Comparison of ENCODE assay signal across 30 mouse cellular contexts in the genomic region with DNA sequence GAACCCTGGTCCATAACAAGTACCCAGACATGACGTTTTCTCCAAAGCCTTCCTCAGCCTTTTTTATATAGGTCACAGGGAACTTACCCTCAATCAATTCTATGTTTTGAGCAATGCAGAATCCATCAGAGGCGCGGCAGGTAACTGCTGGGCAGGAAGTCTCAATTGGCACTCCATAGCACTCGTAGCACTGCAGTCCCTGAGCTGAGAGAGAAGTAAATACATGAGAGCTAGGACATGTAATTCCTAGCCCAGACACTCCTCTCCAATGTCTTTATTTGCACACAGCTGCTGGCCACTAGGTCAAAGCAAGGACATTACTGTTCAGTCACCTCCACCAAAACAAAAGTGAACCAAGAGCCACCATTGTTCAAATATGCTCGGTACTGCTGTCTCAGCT. TPM values are rescaled to one million over a fixed set of nuclear protein-coding genes. Genes with fewer than 3 reads are reported as not detected.
"Had no signal": no experiment of that assay in that cellular context is flagged by ENCODE, and none has a peak within 500 bp of the region (broad histone marks: within the 10 kb centered on the region; RNA-seq: fewer than 3 reads in every experiment).

No protein-coding gene starts in this region.

RNA-seq across cellular contexts. Expression of a gene that starts 1.3 kb away (rescaled TPM):
- total RNA-seq: hindbrain, postnatal 0 days had no signal
- polyA plus RNA-seq: heart, embryonic 10.5 days; heart, embryonic 11.5 days; heart, embryonic 12.5 days; hindbrain, embryonic 10.5 days; hindbrain, embryonic 11.5 days; hindbrain, embryonic 12.5 days; hindbrain, embryonic 13.5 days had no signal

RNA-seq across cellular contexts. Expression of a gene that starts 44.6 kb away (rescaled TPM):
- total RNA-seq: heart, postnatal 10 days; heart, postnatal 14 days; heart, postnatal 25 days; heart, postnatal 36 days; hindbrain, postnatal 0 days; layer of hippocampus, adult 18-20 months; layer of hippocampus, adult 2 months; layer of hippocampus, adult 8-10 months; layer of hippocampus, postnatal 10 days; layer of hippocampus, postnatal 14 days; layer of hippocampus, postnatal 25 days; layer of hippocampus, postnatal 36 days had no signal
- polyA plus RNA-seq: heart, embryonic 10.5 days; heart, embryonic 11.5 days; heart, embryonic 12.5 days; heart, embryonic 13.5 days; heart, embryonic 14.5 days; heart, embryonic 15.5 days; heart, postnatal 0 days; hindbrain, embryonic 10.5 days; hindbrain, embryonic 11.5 days; hindbrain, embryonic 12.5 days; hindbrain, embryonic 13.5 days; hindbrain, embryonic 14.5 days; hindbrain, embryonic 15.5 days; hindbrain, embryonic 16.5 days; inflammation-experienced regulatory T-cells, adult 6 months; intestine, embryonic 14.5 days; intestine, embryonic 15.5 days; large intestine, adult 2 months had no signal
